Mouse (Mus musculus): ENCODE data around the gene Cst7.

The Cst7 gene

GRCm38 (mm10) chr2:150627140-150627539, 56.9 kb downstream of the Cst7 start:
- no peak for DNase-seq (ENCODE audit: low read depth, low spot score)
